Mouse (Mus musculus) heart, adult 8-10 months (tissue): ENCODE measurements around the gene Col6a6. TPM values are rescaled to one million over a fixed set of nuclear protein-coding genes. Genes with fewer than 3 reads are reported as not detected.

Experiments
- DNase-seq: peaks from one replicate; pipeline ENCODE4 v3.0.0; 2022; ENCODE audit warnings: low spot score
- total RNA-seq, 4 experiments: library from RNA; stranded (reverse); gene quantifications; 2 replicates each; pipeline ENCODE4 v1.2.4; 2022

The Col6a6 gene
- total RNA-seq, 4 experiments from 2014 or later = 2.3 to 4.3 (median 3.4) TPM

DNA sequence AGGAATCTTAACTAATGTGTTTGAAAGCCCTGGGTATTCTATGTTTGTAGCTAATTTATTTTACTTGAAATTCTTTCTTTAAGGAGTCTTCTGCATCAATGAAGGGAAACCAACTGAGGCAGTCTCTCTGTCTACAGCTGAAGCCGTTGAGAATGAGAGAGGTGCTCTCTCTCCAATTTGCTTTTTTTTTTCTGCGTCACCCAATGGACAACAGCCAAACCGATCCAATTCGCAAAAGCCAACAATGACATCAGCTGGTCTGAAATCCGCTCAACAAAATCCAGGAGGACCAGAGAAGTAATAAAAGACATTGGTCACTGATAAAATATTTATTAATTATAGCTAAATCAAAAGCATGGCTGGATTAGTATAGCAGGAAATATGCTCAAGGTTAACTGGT lies 26.5 kb downstream of the Col6a6 start:
- peak; percentile 66 for DNase-seq

- DNase-seq = no peak
Measured at GRCm38 (mm10) chr9:105800286-105800685, 27.7 kb downstream of the Col6a6 start.

GRCm38 (mm10) chr9:105796137-105796536 lies 31.8 kb downstream of the Col6a6 start:
- DNase-seq = no peak

DNA sequence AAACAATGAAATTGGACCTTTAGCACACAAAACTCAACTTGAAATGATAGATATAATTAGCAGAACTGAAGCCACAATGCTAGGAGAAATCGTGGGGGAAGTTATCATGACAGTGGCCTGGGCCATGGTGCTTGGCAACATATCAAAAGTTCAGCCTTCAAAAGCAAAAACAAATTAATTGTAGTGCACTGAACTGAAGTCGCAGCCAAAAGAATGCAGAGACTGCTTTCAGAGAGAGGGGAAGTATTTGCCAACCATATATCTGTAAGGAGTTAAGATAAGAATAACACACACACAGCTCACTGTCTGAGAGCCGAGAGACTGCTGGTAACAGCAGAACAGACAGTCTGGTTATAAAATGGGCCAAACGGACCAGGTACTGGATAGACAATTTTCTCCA lies 33.0 kb downstream of the Col6a6 start:
- DNase-seq = no peak

DNA sequence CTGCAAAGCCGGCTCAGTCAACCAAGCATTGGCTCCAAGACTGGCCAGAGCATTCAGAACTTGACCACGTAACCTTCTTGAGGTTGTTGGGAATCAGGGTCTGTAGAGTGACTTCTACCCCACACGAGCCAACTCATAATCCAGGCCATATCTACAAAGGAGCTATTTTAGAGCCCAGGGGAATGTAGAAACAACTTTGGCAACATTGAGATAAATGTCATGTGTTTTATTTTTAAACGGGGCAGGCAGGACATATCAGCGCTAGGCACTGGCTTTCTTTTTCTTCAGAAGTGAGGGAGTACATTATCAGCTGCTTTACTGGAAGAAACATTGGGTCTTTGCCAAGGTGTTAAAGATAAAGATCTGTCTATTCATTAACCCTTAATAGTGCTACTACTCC lies 36.1 kb downstream of the Col6a6 start:
- no peak for DNase-seq

- DNase-seq = no peak
Measured at GRCm38 (mm10) chr9:105788203-105788602, 39.8 kb downstream of the Col6a6 start.

DNA sequence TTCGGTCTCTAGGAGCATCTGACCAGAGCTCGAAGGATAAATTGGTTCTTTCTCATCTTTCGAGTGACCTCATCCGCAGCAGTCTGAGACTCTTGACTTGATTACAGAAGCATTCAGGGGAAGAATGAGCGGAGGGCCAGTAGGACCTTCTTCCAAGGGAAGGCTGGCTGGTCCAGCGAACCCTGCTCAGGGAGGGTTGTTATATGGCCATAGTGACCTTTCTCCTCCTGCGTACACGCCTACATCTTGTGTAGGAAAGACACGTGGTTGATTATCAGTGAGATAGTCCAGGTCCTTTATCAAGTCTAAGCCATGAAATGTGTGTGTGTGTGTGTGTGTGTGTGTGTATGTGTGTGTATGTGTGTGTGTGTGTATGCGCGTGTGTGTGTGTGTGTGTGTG lies 40.2 kb downstream of the Col6a6 start:
- DNase-seq = no peak

DNA sequence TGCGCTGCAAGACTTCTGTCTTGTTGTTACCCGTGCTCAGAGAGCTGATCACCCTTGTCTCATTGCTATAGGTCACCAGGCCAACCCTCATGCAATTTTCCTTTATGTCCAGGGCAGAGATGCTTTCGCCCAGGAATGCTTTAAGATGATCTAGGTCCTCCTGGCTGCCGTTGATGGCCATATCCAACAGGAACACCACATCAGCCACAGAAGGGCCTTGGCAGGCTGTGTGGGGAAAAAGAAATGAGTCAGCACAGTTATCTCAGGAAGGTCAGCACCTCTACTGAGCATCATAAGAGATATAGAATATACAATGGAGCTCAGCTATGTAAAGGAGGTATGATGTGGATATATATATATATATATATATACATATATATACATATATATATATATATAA lies 43.9 kb downstream of the Col6a6 start:
- DNase-seq = no peak

- DNase-seq = no peak
Measured at GRCm38 (mm10) chr9:105780696-105781095, 47.3 kb downstream of the Col6a6 start.

DNA sequence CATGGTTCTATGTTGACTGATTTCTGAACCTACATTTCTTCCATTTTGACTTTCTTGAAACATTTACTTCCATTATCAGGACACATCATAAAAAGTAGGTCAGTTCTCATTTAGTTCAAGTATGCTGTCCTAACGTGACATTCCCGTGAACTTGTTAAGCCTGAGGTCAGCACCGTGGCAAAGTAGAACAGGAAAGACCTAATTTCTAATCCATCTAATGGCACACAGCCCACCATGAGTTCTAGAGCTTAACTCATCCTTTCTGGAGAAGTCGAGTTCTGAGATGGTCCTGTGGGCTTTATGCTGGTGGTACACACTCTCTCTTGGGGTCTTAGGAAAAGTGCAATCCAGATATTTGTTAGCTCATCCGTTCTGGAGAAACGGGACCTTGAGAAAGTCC lies 49.2 kb downstream of the Col6a6 start:
- DNase-seq = no peak

DNA sequence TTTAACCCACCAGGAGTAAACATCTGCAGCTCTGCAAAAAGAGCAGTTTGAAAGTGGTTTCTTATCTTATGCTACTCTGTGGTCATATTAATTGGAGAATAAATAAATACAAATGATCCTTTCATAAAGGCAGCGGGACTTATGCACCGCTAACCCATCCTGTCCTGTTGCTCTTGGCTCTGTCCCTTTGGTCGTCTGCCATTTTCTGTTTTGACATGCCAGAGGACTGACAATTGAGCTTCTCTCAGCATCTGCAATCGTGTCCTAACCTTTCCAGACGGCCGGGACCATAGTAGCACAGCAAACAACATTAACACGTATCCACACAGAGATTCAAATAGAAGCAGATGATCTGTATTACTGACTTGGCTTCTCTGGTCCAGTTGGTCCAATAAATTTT lies 53.1 kb downstream of the Col6a6 start:
- DNase-seq = peak; percentile 74

- DNase-seq = no peak
Measured at GRCm38 (mm10) chr9:105774321-105774720, 53.6 kb downstream of the Col6a6 start.

- DNase-seq = no peak
Measured at GRCm38 (mm10) chr9:105771380-105771779, 56.6 kb downstream of the Col6a6 start.

- DNase-seq = no peak
Measured at GRCm38 (mm10) chr9:105770690-105771089, 57.3 kb downstream of the Col6a6 start.

DNA sequence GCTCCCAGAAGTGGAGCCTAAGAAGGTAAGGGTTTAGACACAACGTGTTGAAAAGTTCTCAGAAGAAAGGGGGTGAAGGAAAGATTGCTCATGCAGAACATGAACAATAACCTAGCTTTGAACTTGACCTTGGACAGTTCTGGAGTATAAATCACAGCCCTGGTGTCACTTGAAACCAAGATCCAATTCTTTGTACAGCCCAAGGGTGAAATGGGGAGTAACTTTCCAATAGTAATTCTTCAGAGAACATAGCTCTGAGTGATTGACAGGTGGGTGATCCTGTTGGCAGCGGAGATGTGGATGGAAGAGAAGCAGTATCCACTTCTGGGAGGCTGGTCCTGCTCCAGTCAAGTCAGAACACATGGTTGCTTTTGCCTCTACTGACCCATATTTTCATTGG lies 62.1 kb downstream of the Col6a6 start:
- DNase-seq = no peak

- DNase-seq = no peak
Measured at GRCm38 (mm10) chr9:105764681-105765080, 63.3 kb downstream of the Col6a6 start.

DNA sequence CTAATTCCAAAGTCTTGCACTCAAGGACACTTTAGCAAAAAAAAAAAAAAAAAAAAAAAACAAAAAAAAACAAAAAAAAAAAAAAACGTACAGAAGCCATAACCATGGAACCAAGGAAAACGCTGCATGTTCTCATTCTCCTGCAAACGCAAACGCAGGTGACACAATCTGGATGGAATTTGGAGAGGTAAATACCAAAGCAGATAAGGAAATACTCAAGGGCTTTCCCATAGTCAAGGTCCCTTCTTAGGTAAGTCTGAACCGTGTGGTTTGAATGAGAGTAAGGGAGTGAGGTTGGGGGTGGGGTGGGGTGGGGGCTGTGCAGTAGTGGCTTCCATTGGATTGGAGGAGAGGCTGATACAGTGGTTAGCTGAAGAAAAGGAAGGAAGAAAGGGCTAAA lies 63.8 kb downstream of the Col6a6 start:
- DNase-seq = no peak

- no peak for DNase-seq
Measured at GRCm38 (mm10) chr9:105763625-105764024, 64.3 kb downstream of the Col6a6 start.

DNA sequence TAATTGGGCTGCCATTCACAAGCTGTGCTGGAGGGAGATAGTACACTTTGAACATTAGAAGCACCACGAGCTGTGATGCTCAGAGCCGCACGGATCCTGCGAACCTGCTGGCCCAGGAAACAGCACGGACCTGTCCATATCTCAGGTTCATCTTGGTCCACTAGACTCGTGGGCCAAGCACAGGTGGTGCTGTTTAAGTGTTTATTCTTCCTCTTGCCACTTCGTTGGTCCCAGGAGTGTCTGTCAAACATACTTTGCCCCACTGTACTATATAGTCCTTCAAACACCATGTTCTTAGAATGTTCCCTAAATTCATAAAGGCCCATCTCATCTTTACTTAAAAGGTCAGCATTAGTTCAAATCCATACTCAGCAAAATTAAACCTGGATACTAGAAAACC lies 65.7 kb downstream of the Col6a6 start:
- no peak for DNase-seq

DNA sequence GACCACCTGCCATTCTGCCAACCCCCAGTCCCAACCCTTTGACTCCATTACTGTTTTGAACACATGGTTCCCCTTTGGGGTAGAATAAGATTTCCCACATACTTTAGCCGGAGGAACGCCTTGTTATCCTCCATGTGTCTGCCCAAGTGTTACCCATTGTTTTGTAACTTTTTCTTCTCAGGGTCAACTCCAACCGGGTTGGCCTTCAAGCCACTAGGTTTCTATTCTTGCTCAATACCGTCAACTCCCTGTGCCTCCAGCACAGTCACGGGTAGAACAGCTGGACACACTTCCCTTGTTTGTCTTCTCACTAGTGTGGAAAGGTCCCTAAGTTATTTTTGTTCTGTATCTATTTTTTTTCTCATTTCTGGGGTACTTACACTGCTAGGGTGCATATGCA lies 69.1 kb downstream of the Col6a6 start:
- DNase-seq = peak; percentile 24

- no peak for DNase-seq
Measured at GRCm38 (mm10) chr9:105758173-105758765, 69.7 kb downstream of the Col6a6 start.

DNA sequence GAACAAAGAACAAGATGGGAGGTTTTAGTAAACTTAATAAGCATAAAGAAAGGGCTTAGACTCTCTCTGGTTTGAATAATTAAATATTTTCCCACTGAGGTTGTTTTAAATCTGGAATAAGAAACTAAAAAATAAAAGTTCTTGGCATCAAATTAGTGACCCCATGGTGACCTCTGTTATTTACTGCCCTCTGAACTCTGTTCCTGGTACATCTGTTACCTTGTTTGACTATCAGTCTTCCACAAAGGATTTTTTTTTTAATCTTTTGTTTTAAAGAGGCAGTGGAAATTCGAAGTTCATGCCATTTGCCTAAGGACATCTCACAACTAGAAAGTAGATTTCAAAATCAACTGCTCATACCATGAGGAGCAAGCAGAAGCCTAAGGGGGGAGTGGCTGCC lies 73.7 kb downstream of the Col6a6 start:
- DNase-seq = no peak

DNA sequence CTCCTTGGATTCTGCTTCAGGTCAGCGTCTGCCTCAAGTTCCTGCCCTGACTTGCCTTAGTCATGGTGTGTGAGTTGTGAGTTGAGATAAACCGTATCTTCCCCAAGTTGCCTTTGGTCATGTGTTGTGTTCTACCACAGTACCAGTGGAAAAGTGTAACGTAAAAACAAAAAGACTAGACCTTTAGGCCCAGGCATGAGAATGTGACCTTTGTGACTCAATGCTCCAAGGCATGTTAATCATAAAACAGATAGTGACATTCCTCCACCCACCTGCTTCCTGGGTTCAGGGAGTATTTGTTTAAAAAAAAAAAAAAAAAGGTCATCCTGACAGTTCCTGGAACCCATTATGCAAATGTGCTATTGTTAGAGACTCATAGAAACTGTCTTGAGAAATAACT lies 82.1 kb downstream of the Col6a6 start:
- DNase-seq = no peak

GRCm38 (mm10) chr9:105740413-105740812 lies 87.5 kb downstream of the Col6a6 start:
- DNase-seq = no peak
